Mouse (Mus musculus) MEL (cell line): ENCODE data around the gene Sult2b1. TPM values are rescaled to one million over a fixed set of nuclear protein-coding genes. Genes with fewer than 3 reads are reported as not detected.

Source experiments
- DNase-seq: peaks from one replicate; pipeline ENCODE4 v3.0.0; 2011; ENCODE audit warnings: low read depth, low spot score
- H3K27ac ChIP-seq: 2 replicates; pipeline ENCODE4 v1.5.1; 2012; ENCODE audit warnings: low read depth, mild to moderate bottlenecking, control low read depth, low read length, moderate library complexity; ENCODE audit not compliant: control insufficient read depth
- H3K27me3 ChIP-seq, 2 experiments: fragments of 150-350 bp in 1 of 2; sonication (generic) in 1 of 2; 2 replicates each; pipeline ENCODE4 v1.6.1; 2012; ENCODE audit warnings: low read length in 2 of 2, mild to moderate bottlenecking in 2 of 2, improper control_type of control experiment in 1 of 2, moderate library complexity in 1 of 2; ENCODE audit not compliant: insufficient read depth in 2 of 2, control insufficient read depth in 1 of 2
- H3K36me3 ChIP-seq, 2 experiments: 2 replicates each; pipeline ENCODE4 v1.6.1; 2012 to 2014; ENCODE audit warnings: low read length in 2 of 2, improper control_type of control experiment in 1 of 2, inconsistent platforms in 1 of 2, mild to moderate bottlenecking in 1 of 2; ENCODE audit not compliant: insufficient read depth in 2 of 2, control insufficient read depth in 1 of 2
- H3K4me1 ChIP-seq, 2 experiments: fragments of 150-350 bp in 1 of 2; sonication (generic) in 1 of 2; 2 replicates each; pipeline ENCODE4 v1.6.1; 2012; ENCODE audit warnings: low read length in 2 of 2, improper control_type of control experiment in 1 of 2, mild to moderate bottlenecking in 1 of 2; ENCODE audit not compliant: insufficient read depth in 2 of 2, control insufficient read depth in 1 of 2
- H3K4me3 ChIP-seq, 2 experiments: fragments of 150-350 bp in 1 of 2; sonication (generic) in 1 of 2; 2 replicates each; pipeline ENCODE4 v1.5.1; 2012; ENCODE audit warnings: low read depth in 2 of 2, low read length in 2 of 2, mild to moderate bottlenecking in 2 of 2, moderate library complexity in 2 of 2, control low read depth in 1 of 2, improper control_type of control experiment in 1 of 2; ENCODE audit not compliant: control insufficient read depth in 1 of 2, insufficient read depth in 1 of 2
- H3K79me2 ChIP-seq: 2 replicates; pipeline ENCODE4 v1.6.1; 2012; ENCODE audit warnings: mild to moderate bottlenecking, low read length, moderate library complexity; ENCODE audit not compliant: control insufficient read depth, poor library complexity, insufficient read depth
- H3K9ac ChIP-seq: 2 replicates; pipeline ENCODE4 v1.6.1; 2012; ENCODE audit warnings: low read depth, mild to moderate bottlenecking, control low read depth, low read length, moderate library complexity; ENCODE audit not compliant: control insufficient read depth, poor library complexity, severe bottlenecking
- H3K9me3 ChIP-seq: fragments of 150-350 bp; sonication (generic); replicated peaks from 2 replicates; pipeline ENCODE4 v1.6.1; 2012; ENCODE audit warnings: mild to moderate bottlenecking, low read length, improper control_type of control experiment, moderate library complexity; ENCODE audit not compliant: insufficient read depth
- BHLHE40 ChIP-seq: IDR thresholded peaks from 2 replicates; pipeline ENCODE4 v1.6.1; 2012; ENCODE audit warnings: low read depth, mild to moderate bottlenecking, inconsistent platforms, low read length, improper control_type of control experiment, borderline replicate concordance
- CHD1 ChIP-seq: IDR thresholded peaks from 2 replicates; pipeline ENCODE4 v1.6.1; 2012; ENCODE audit warnings: low read depth, mild to moderate bottlenecking, inconsistent platforms, low read length, improper control_type of control experiment
- E2F4 ChIP-seq: IDR thresholded peaks from 2 replicates; pipeline ENCODE4 v1.6.1; 2011; ENCODE audit warnings: low read depth, low read length, improper control_type of control experiment, borderline replicate concordance
- ELF1 ChIP-seq: IDR thresholded peaks from 2 replicates; pipeline ENCODE4 v1.6.1; 2014; ENCODE audit warnings: low read depth, mild to moderate bottlenecking, inconsistent platforms, low read length, improper control_type of control experiment, moderate library complexity
- EP300 ChIP-seq, 2 experiments: IDR thresholded peaks; 2 replicates each; pipeline ENCODE4 v1.6.1; 2011; ENCODE audit warnings: improper control_type of control experiment in 2 of 2, low read length in 2 of 2, low read depth in 1 of 2, mild to moderate bottlenecking in 1 of 2
- GABPA ChIP-seq: IDR thresholded peaks from 2 replicates; pipeline ENCODE4 v1.6.1; 2012; ENCODE audit warnings: low read depth, mild to moderate bottlenecking, inconsistent platforms, low read length, improper control_type of control experiment, moderate library complexity
- GATA1 ChIP-seq: IDR thresholded peaks from 2 replicates; pipeline ENCODE4 v1.6.1; 2011; ENCODE audit warnings: low read depth, low read length, improper control_type of control experiment
- HCFC1 ChIP-seq: IDR thresholded peaks from 2 replicates; pipeline ENCODE4 v1.6.1; 2012; ENCODE audit warnings: low read depth, mild to moderate bottlenecking, inconsistent platforms, low read length, improper control_type of control experiment, moderate library complexity
- JUND ChIP-seq: IDR thresholded peaks from 2 replicates; pipeline ENCODE4 v1.6.1; 2011; ENCODE audit warnings: low read depth, mild to moderate bottlenecking, improper control_type of control experiment, low read length
- KAT2A ChIP-seq: conservative IDR thresholded peaks from 2 replicates; pipeline ENCODE4 v1.6.1; 2012; ENCODE audit warnings: low read depth, low read length, improper control_type of control experiment, inconsistent platforms
- MAFK ChIP-seq: IDR thresholded peaks from 2 replicates; pipeline ENCODE4 v1.6.1; 2011; ENCODE audit warnings: low read depth, mild to moderate bottlenecking, low read length, improper control_type of control experiment, borderline replicate concordance
- MAX ChIP-seq: IDR thresholded peaks from 2 replicates; pipeline ENCODE4 v1.6.1; 2011; ENCODE audit warnings: low read length, improper control_type of control experiment
- MAZ ChIP-seq: IDR thresholded peaks from 2 replicates; pipeline ENCODE4 v1.6.1; 2012; ENCODE audit warnings: low read depth, mild to moderate bottlenecking, inconsistent platforms, low read length, improper control_type of control experiment
- MXI1 ChIP-seq: IDR thresholded peaks from 2 replicates; pipeline ENCODE4 v1.6.1; 2011; ENCODE audit warnings: mild to moderate bottlenecking, low read depth, low read length, improper control_type of control experiment
- MYC ChIP-seq: IDR thresholded peaks from 2 replicates; pipeline ENCODE4 v1.6.1; 2011; ENCODE audit warnings: low read depth, mild to moderate bottlenecking, low read length, improper control_type of control experiment, moderate library complexity
- NELFE ChIP-seq: IDR thresholded peaks from 2 replicates; pipeline ENCODE4 v1.6.1; 2011; ENCODE audit warnings: low read depth, low read length, improper control_type of control experiment
- NRF1 ChIP-seq: IDR thresholded peaks from 2 replicates; pipeline ENCODE4 v1.6.1; 2014; ENCODE audit warnings: low read depth, mild to moderate bottlenecking, inconsistent platforms, low read length, improper control_type of control experiment, moderate library complexity; ENCODE audit not compliant: poor library complexity, insufficient read depth, severe bottlenecking
- POLR2A ChIP-seq, 2 experiments: IDR thresholded peaks; 2 replicates each; pipeline ENCODE4 v1.6.1; 2011 to 2012; ENCODE audit warnings: low read length in 2 of 2, mild to moderate bottlenecking in 2 of 2, control low read depth in 1 of 2, improper control_type of control experiment in 1 of 2, low read depth in 1 of 2, moderate library complexity in 1 of 2; ENCODE audit not compliant: control insufficient read depth in 1 of 2, insufficient read depth in 1 of 2, poor library complexity in 1 of 2
- POLR2AphosphoS2 ChIP-seq: IDR thresholded peaks from 2 replicates; pipeline ENCODE4 v1.6.1; 2011; ENCODE audit warnings: low read length, improper control_type of control experiment
- RCOR1 ChIP-seq: IDR thresholded peaks from 2 replicates; pipeline ENCODE4 v1.6.1; 2012; ENCODE audit warnings: low read depth, mild to moderate bottlenecking, inconsistent platforms, low read length, improper control_type of control experiment
- SIN3A ChIP-seq: IDR thresholded peaks from 2 replicates; pipeline ENCODE4 v1.6.1; 2012; ENCODE audit warnings: low read length, improper control_type of control experiment, inconsistent platforms
- SMC3 ChIP-seq: IDR thresholded peaks from 2 replicates; pipeline ENCODE4 v1.6.1; 2011; ENCODE audit warnings: low read depth, low read length, improper control_type of control experiment
- TAL1 ChIP-seq: IDR thresholded peaks from 2 replicates; pipeline ENCODE4 v1.6.1; 2012; ENCODE audit warnings: mild to moderate bottlenecking, inconsistent platforms, low read length, moderate library complexity, mixed read lengths
- TBP ChIP-seq: IDR thresholded peaks from 2 replicates; pipeline ENCODE4 v1.8.0; 2011; ENCODE audit warnings: low read depth, low read length, improper control_type of control experiment
- TCF12 ChIP-seq: IDR thresholded peaks from 2 replicates; pipeline ENCODE4 v1.6.1; 2014; ENCODE audit warnings: low read depth, mild to moderate bottlenecking, inconsistent platforms, low read length, improper control_type of control experiment, moderate library complexity
- UBTF ChIP-seq: IDR thresholded peaks from 2 replicates; pipeline ENCODE4 v1.6.1; 2012; ENCODE audit warnings: low read depth, mild to moderate bottlenecking, inconsistent platforms, low read length, improper control_type of control experiment, moderate library complexity, borderline replicate concordance; ENCODE audit not compliant: insufficient read depth
- USF1 ChIP-seq: IDR thresholded peaks from 2 replicates; pipeline ENCODE4 v1.6.1; 2014; ENCODE audit warnings: low read depth, mild to moderate bottlenecking, inconsistent platforms, low read length, improper control_type of control experiment, moderate library complexity
- USF2 ChIP-seq, 2 experiments: IDR thresholded peaks; 2 replicates each; pipeline ENCODE4 v1.6.1; 2011 to 2012; ENCODE audit warnings: improper control_type of control experiment in 2 of 2, low read length in 2 of 2, borderline replicate concordance in 1 of 2, inconsistent platforms in 1 of 2, low read depth in 1 of 2, mild to moderate bottlenecking in 1 of 2; ENCODE audit not compliant: insufficient read depth in 1 of 2
- ZC3H11A ChIP-seq: IDR thresholded peaks from 2 replicates; pipeline ENCODE4 v1.6.1; 2012; ENCODE audit warnings: low read depth, mild to moderate bottlenecking, inconsistent platforms, low read length, improper control_type of control experiment
- ZKSCAN1 ChIP-seq: IDR thresholded peaks from 2 replicates; pipeline ENCODE4 v1.6.1; 2012; ENCODE audit warnings: low read depth, mild to moderate bottlenecking, inconsistent platforms, low read length, improper control_type of control experiment, moderate library complexity
- ZMIZ1 ChIP-seq: IDR thresholded peaks from 2 replicates; pipeline ENCODE4 v1.6.1; 2012; ENCODE audit warnings: low read depth, mild to moderate bottlenecking, inconsistent platforms, low read length, improper control_type of control experiment, moderate library complexity
- polyA plus RNA-seq, 2 experiments: library from polyadenylated mRNA; stranded (reverse) in 1 of 2; unstranded in 1 of 2; fragments of >175 nt in 1 of 2; fragments of >200 nt in 1 of 2; gene quantifications; 2 replicates each; pipeline versions ENCODE4 v1.2.1 to v1.2.4; 2012; ENCODE audit warnings: low replicate concordance in 2 of 2, low read depth in 1 of 2; ENCODE audit not compliant: insufficient read length in 2 of 2, insufficient read depth in 1 of 2, missing spikeins in 1 of 2
- total RNA-seq: library from RNA; depleted of rRNA; stranded (reverse); fragments of 300-350 nt; gene quantifications from 2 replicates; pipeline ENCODE4 v1.2.3, GENCODE M21; 2012

Sult2b1 gene
- total and polyA plus RNA-seq, 3 experiments = 0.08 to 0.47 TPM; not detected in 1

- TF ChIP-seq ELF1 (0 out of 2 replicates have a peak, but pooled peaks have one; percentile 37), UBTF (no peak), NELFE (peak; percentile 64), KAT2A (no peak; the same call in 1 of the 2 replicates), POLR2A (IDR thresholded peaks at IDR 0.05; ENCODE audit: control insufficient read depth in 1 of 2, insufficient read depth in 1 of 2, low read depth in 1 of 2, low read length in 2 of 2, poor library complexity in 1 of 2) (peak; percentile 45 to 88; a peak in 3 of 4 replicates), MAX (peak; percentile 94), MXI1 (peak; percentile 95), GABPA (no peak), TCF12 (peak; percentile 49; the same call in 1 of the 2 replicates), GATA1 (no peak), ZC3H11A (no peak), NRF1 (peak; percentile 77)
Observed at GRCm38 (mm10) chr7:45707375-45707967, 77.0 kb downstream of the Sult2b1 start (continued).

GRCm38 (mm10) chr7:45706721-45707241 lies 77.7 kb downstream of the Sult2b1 start:
- H3K27ac ChIP-seq = peak overlapping the region; percentile 98
- H3K4me3 ChIP-seq = peak overlapping the region; percentile 82 to 85
- H3K27me3 ChIP-seq = no peaks in the 10 kb centered on the region
- peak overlapping the region; percentile 98 for H3K9ac ChIP-seq
- H3K36me3 ChIP-seq = peaks cover 0 to 5% of the 10 kb centered on the region in 2 experiments; a peak in 2 of 4 replicates
- no peaks in the 10 kb centered on the region for H3K9me3 ChIP-seq
- DNase-seq = peak; percentile 91
- peaks cover 7% of the 10 kb centered on the region for H3K79me2 ChIP-seq
- H3K4me1 ChIP-seq = peaks cover 0 to 12% of the 10 kb centered on the region in 2 experiments; a peak in 1 of 4 replicates
- TF ChIP-seq SMC3 = no peak
- no peak for TF ChIP-seq JUND
- TF ChIP-seq TCF12 = peak; percentile 43
- TF ChIP-seq ZC3H11A = no peak
- no peak for TF ChIP-seq E2F4
- TF ChIP-seq MAX = peak; percentile 45; the same call in 1 of the 2 replicates
- peak; percentile 91; the same call in 1 of the 2 replicates for TF ChIP-seq MAZ
- TF ChIP-seq POLR2A (IDR thresholded peaks at IDR 0.05; ENCODE audit: control insufficient read depth in 1 of 2, insufficient read depth in 1 of 2, low read depth in 1 of 2, low read length in 2 of 2, poor library complexity in 1 of 2) = peak; percentile 65 to 67
- TF ChIP-seq TAL1 = no peak
- 0 out of 2 replicates have a peak, but pooled peaks have one; percentile 44 for TF ChIP-seq UBTF
- peak; percentile 73 for TF ChIP-seq NELFE
- no peak for TF ChIP-seq CHD1
- peak; percentile 60; the same call in 1 of the 2 replicates for TF ChIP-seq HCFC1
- no peak for TF ChIP-seq RCOR1
- TF ChIP-seq TBP = peak; percentile 72
- no peak for TF ChIP-seq KAT2A
- TF ChIP-seq POLR2AphosphoS2 = peak; percentile 94
- TF ChIP-seq BHLHE40 = 0 out of 2 replicates have a peak, but pooled peaks have one; percentile 49
- no peak for TF ChIP-seq ELF1
- no peak for TF ChIP-seq MAFK
- TF ChIP-seq MXI1 = peak; percentile 42; the same call in 1 of the 2 replicates
- no peak for TF ChIP-seq MYC
- 0 out of 2 replicates have a peak, but pooled peaks have one; percentile 15 for TF ChIP-seq USF1
- TF ChIP-seq NRF1 = peak; percentile 80
- no peak for TF ChIP-seq USF2 (IDR thresholded peaks at IDR 0.05; ENCODE audit: borderline replicate concordance in 1 of 2, insufficient read depth in 1 of 2, low read depth in 1 of 2, low read length in 2 of 2)
- TF ChIP-seq SIN3A = peak; percentile 77
- TF ChIP-seq EP300 (IDR thresholded peaks at IDR 0.05; ENCODE audit: low read depth in 1 of 2, low read length in 2 of 2) = no peak
- no peak for TF ChIP-seq ZKSCAN1
- TF ChIP-seq ZMIZ1 = peak; percentile 90
